Mouse (Mus musculus) adrenal gland, postnatal 14 days (tissue): ENCODE data around the gene Serpina1f. TPM values are rescaled to one million over a fixed set of nuclear protein-coding genes. Genes with fewer than 3 reads are reported as not detected.
"Not testable (repeated sequence)": the region's sequence is repeated elsewhere in the genome, so short reads cannot be mapped to it uniquely, and the experiment has no call there.

Source experiments
- DNase-seq: peaks from one replicate; pipeline ENCODE4 v3.0.0; 2021; ENCODE audit warnings: mixed read lengths
- total RNA-seq: library from RNA; stranded (reverse); gene quantifications from 2 replicates; pipeline ENCODE4 v1.2.3, GENCODE M21; 2021

Gene Serpina1f
- total RNA-seq, 1 experiment from 2014 or later: not detected

GRCm38 (mm10) chr12:103662053-103662452, 33.3 kb downstream of the Serpina1f start:
- not testable (repeated sequence) for DNase-seq

GRCm38 (mm10) chr12:103660076-103660475, 35.3 kb downstream of the Serpina1f start:
- no peak for DNase-seq

GRCm38 (mm10) chr12:103659171-103659570, 36.2 kb downstream of the Serpina1f start:
- peak; percentile 41 for DNase-seq

- no peak for DNase-seq
Measured at GRCm38 (mm10) chr12:103657991-103658390, 37.3 kb downstream of the Serpina1f start.

GRCm38 (mm10) chr12:103656848-103657626, 38.3 kb downstream of the Serpina1f start, which contains the start of gene Serpina6:
Serpina6 (minus strand) TSS chr12:103657212.
- peak; percentile 22 for DNase-seq

- peak; percentile 20 for DNase-seq
Measured at GRCm38 (mm10) chr12:103655123-103656044, 39.9 kb downstream of the Serpina1f start.

- peak; percentile 40 for DNase-seq
Measured at GRCm38 (mm10) chr12:103653836-103654235, 41.5 kb downstream of the Serpina1f start.

- no peak for DNase-seq
Measured at GRCm38 (mm10) chr12:103646314-103646713, 49.0 kb downstream of the Serpina1f start.

- no peak for DNase-seq
Measured at GRCm38 (mm10) chr12:103644601-103645000, 50.7 kb downstream of the Serpina1f start.

- DNase-seq: no peak
Measured at GRCm38 (mm10) chr12:103643818-103644217, 51.5 kb downstream of the Serpina1f start.

- DNase-seq: peak; percentile 91
Measured at GRCm38 (mm10) chr12:103643336-103643735, 52.0 kb downstream of the Serpina1f start.

Other genes starting within 250 kb of the Serpina1f start
- gene Ifi27l2b, start 238.3 kb downstream of the Serpina1f start, total RNA-seq: not detected in 2 replicates
- 2.9 and 3.2 TPM in 2 replicates for gene Ppp4r4, start 163.2 kb downstream of the Serpina1f start, total RNA-seq
- gene Serpina10, start 64.1 kb downstream of the Serpina1f start, total RNA-seq: 2.9 and 17.0 TPM in 2 replicates
- gene Serpina6, start 38.3 kb downstream of the Serpina1f start, total RNA-seq: 5.4 and 113 TPM in 2 replicates
- not detected in 2 replicates for gene Serpina16, start 19.4 kb downstream of the Serpina1f start, total RNA-seq
- 24.1 and 393 TPM in 2 replicates for gene Serpina1d, start 78.1 kb upstream of the Serpina1f start, total RNA-seq
- 53.3 and 891 TPM in 2 replicates for gene Serpina1b, start 134.8 kb upstream of the Serpina1f start, total RNA-seq
- 22.0 and 362 TPM in 2 replicates for gene Serpina1a, start 168.0 kb upstream of the Serpina1f start, total RNA-seq
- gene Serpina1c, start 209.4 kb upstream of the Serpina1f start, total RNA-seq: 28.0 and 511 TPM in 2 replicates